Mouse (Mus musculus) liver, embryonic 14.5 days (tissue): Measurements from ENCODE around the gene Cars2. TPM values are rescaled to one million over a fixed set of nuclear protein-coding genes. Genes with fewer than 3 reads are reported as not detected.
"Not testable (repeated sequence)": the region's sequence is repeated elsewhere in the genome, so short reads cannot be mapped to it uniquely, and the experiment has no call there.

Source experiments
- ATAC-seq: fragments of 200-750 bp; cut with Nextera tagmentation; 2 replicates; pipeline ENCODE4 v1.8.0; 2017; ENCODE audit warnings: moderate number of reproducible peaks, mild to moderate bottlenecking, moderate library complexity; ENCODE audit not compliant: insufficient read depth
- DNase-seq, 3 experiments: peaks; one replicate each; pipeline ENCODE4 v3.0.0-alpha.2; 2012 to 2013; ENCODE audit warnings: low read depth in 3 of 3, low spot score in 3 of 3
- H3K27ac ChIP-seq: fragments of 300-500 bp; sonication (generic); 2 replicates; pipeline ENCODE4 v1.5.1; 2014; ENCODE audit warnings: moderate library complexity, mild to moderate bottlenecking, control low read depth, inconsistent platforms
- H3K27me3 ChIP-seq: fragments of 300-500 bp; sonication (generic); 2 replicates; pipeline ENCODE4 v1.6.1; 2014; ENCODE audit warnings: mild to moderate bottlenecking, low read length, moderate library complexity; ENCODE audit not compliant: control insufficient read depth, insufficient read depth
- H3K36me3 ChIP-seq: fragments of 300-500 bp; sonication (generic); replicated peaks from 2 replicates; pipeline ENCODE4 v1.6.1; 2014; ENCODE audit warnings: low read depth; ENCODE audit not compliant: control insufficient read depth, insufficient read depth
- H3K4me1 ChIP-seq, 2 experiments: fragments of 200-500 bp in 1 of 2; fragments of 300-500 bp in 1 of 2; sonication (generic) in 1 of 2; replicated peaks; 2 replicates each; pipeline ENCODE4 v1.6.1; 2012 to 2014; ENCODE audit warnings: antibody characterized with exemption in 1 of 2, inconsistent platforms in 1 of 2, low read length in 1 of 2; ENCODE audit not compliant: control insufficient read depth in 2 of 2, insufficient read depth in 2 of 2
- H3K4me2 ChIP-seq: fragments of 300-500 bp; sonication (generic); 2 replicates; pipeline ENCODE4 v1.6.1; 2014; ENCODE audit warnings: low read depth, mild to moderate bottlenecking, control low read depth, moderate library complexity
- H3K4me3 ChIP-seq, 2 experiments: fragments of 200-500 bp in 1 of 2; fragments of 300-500 bp in 1 of 2; sonication (generic) in 1 of 2; 2 replicates each; pipeline ENCODE4 v1.5.1; 2012 to 2014; ENCODE audit warnings: low read depth in 2 of 2, low read length in 2 of 2, mild to moderate bottlenecking in 2 of 2, control low read depth in 1 of 2, inconsistent platforms in 1 of 2, moderate library complexity in 1 of 2; ENCODE audit not compliant: insufficient read depth in 1 of 2
- H3K9ac ChIP-seq: fragments of 300-500 bp; sonication (generic); replicated peaks from 2 replicates; pipeline ENCODE4 v1.6.1; 2014; ENCODE audit warnings: mild to moderate bottlenecking, control low read depth, moderate library complexity
- H3K9me3 ChIP-seq: fragments of 300-500 bp; sonication (generic); 2 replicates; pipeline ENCODE4 v1.6.1; 2016; ENCODE audit warnings: low read length, mixed read lengths; ENCODE audit not compliant: control insufficient read depth
- CTCF ChIP-seq: IDR thresholded peaks from 2 replicates; pipeline ENCODE4 v1.5.1; 2016; ENCODE audit warnings: antibody characterized with exemption, low read depth, control low read depth
- EP300 ChIP-seq: IDR thresholded peaks from 2 replicates; pipeline ENCODE4 v1.6.1; 2016; ENCODE audit warnings: antibody characterized with exemption, low read depth
- WGBS: fragments of 180-500 bp; shearing (Covaris S2); extraction: QIAGEN DNeasy Blood & Tissue Kit; methylation state at CpG from one replicate; pipeline ENCODE4 v1.1.7; 2014; ENCODE audit not compliant: insufficient replicate concordance; 5-methylcytosine and 5-hydroxymethylcytosine counted together
- polyA plus RNA-seq, 2 experiments: library from polyadenylated mRNA; depleted of rRNA in 1 of 2; stranded (reverse) in 1 of 2; unstranded in 1 of 2; fragments of >200 nt; fragmentation: Nextera tagmentation in 1 of 2; extraction: Ambion mirVana in 1 of 2; gene quantifications; 2 replicates each; pipeline versions ENCODE4 v1.2.1 to v1.2.3; 2012 to 2014

Cars2 gene
- polyA plus RNA-seq, 2 experiments: 15.5 to 18.2 TPM

GRCm38 (mm10) chr8:11556691-11557423 is 6.3 kb upstream of the Cars2 start:
- H3K27me3 ChIP-seq: no peaks in the 10 kb centered on the region
- peak overlapping the region; percentile 96 to 99 for H3K4me3 ChIP-seq
- H3K36me3 ChIP-seq: peaks cover 7% of the 10 kb centered on the region
- H3K27ac ChIP-seq: peak overlapping the region; percentile 86
- ATAC-seq (no peak), DNase-seq (peak in 1 of 3 experiments; percentile 30)
- peaks cover 20 to 24% of the 10 kb centered on the region in 2 experiments for H3K4me1 ChIP-seq
- WGBS: under 1% methylated on average over 85 of the region's 85 CpGs
- H3K9me3 ChIP-seq: no peaks in the 10 kb centered on the region
- peak overlapping the region; percentile 91 for H3K4me2 ChIP-seq
- peak overlapping the region; percentile 78 for H3K9ac ChIP-seq
- TF ChIP-seq CTCF (no peak), EP300 (no peak)

- Histone ChIP-seq H3K4me2 (peak overlapping the region; percentile 91), H3K27me3 (no peaks in the 10 kb centered on the region), H3K9ac (peak overlapping the region; percentile 84), H3K4me1 (peaks cover 22 to 28% of the 10 kb centered on the region in 2 experiments), H3K36me3 (no peaks in the 10 kb centered on the region), H3K27ac (peak overlapping the region; percentile 86), H3K4me3 (peak overlapping the region; percentile 96 to 99), H3K9me3 (no peaks in the 10 kb centered on the region)
- peak; percentile 75 for ATAC-seq
- no peak for TF ChIP-seq CTCF
- peak; percentile 15; the same call in 1 of the 2 replicates for TF ChIP-seq EP300
- WGBS: under 1% methylated on average over 95 of the region's 103 CpGs
- peak; percentile 98 to 99 (median 98) for DNase-seq
These were observed 5.4 kb upstream of the Cars2 start for GRCm38 (mm10) chr8:11555720-11556591.

DNA sequence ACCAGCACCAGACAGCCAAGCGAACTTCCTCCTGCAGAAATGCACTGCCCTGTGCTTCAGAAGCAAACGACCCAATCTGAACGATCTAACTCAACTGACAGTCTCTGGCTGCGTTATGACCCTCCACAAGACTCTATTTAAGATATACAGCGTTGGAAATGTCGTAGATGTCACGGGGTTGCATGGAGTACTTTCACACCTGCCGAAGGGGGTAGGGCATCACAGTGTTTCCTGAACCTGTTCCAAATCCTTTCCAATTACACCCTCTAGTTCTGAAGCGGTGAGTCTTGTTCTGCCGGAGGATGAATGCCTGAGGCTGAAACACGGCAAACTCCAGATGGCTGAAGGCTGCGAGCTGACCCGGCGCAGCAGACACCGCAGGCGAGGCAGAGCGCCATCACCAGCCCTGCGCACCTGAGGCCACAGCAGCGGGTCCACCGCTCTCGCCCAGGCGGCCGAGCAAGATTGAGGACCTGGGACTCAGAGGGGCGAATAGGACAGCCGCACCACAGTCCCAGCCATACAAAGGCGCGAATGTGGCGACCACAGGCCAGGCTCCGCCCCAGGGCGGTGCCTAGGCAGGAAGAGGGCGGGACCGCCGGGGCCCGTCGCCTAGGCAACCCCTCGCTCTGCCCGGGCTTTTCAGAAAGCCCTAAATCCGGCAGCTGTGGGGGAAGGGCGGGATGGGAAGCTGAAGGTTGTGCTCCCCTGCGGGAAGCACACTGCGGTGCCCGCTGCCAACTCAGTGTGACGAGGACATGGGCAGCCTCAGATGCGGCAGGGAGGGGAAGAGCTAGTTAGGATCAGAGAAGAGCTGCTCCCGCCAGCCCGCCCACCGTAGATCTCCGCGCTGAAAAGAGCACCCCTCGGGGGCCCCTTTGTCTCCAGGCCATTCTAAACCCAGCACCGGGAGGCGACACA is 4.5 kb upstream of the Cars2 start, which contains the start of gene Ing1:
Ing1 (plus strand) TSS at position 773 of the 921 bp plus-strand sequence.
- H3K4me2 ChIP-seq: peak within 1 kb of the TSS; percentile 91
- H3K9me3 ChIP-seq: no peaks in the 10 kb centered on the region
- DNase-seq: peak; percentile 86 to 89 (median 87)
- TF ChIP-seq EP300 (peak; percentile 21; the same call in 1 of the 2 replicates), CTCF (0 out of 2 replicates have a peak, but pooled peaks have one; percentile 5)
- peak within 1 kb of the TSS; percentile 95 for H3K9ac ChIP-seq
- H3K27me3 ChIP-seq: no peaks in the 10 kb centered on the region
- H3K27ac ChIP-seq: peak within 1 kb of the TSS; percentile 86
- WGBS: under 1% methylated on average over 52 of the region's 52 CpGs
- H3K36me3 ChIP-seq: no peaks in the 10 kb centered on the region
- H3K4me3 ChIP-seq: peak within 1 kb of the TSS; percentile 96 to 99
- H3K4me1 ChIP-seq: peaks cover 24 to 29% of the 10 kb centered on the region in 2 experiments
- peak; percentile 62 for ATAC-seq

DNA sequence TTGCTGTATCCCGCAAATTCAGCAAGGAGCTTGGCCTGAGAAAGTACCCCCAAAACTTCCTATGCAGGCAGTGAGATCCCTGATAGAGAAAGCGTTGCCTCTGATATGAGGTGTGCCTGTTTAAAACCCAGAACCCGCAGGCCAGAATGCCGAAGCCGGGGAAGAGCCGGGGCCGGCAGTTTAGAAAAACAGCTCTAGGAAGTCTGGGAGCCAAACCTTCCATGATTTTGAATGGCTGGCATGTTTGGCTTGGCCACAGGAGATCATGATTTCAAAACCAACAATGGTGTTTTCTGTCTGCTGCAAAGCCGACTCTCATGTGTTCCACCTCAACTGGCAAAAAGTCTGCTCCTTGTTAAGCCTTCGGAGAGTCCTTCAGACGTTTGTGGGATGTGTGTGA is 1.8 kb upstream of the Cars2 start:
- ATAC-seq (no peak), DNase-seq (no peak)
- H3K4me3 ChIP-seq: no peak overlapping the region
- 79% methylated on average over 10 of the region's 10 CpGs for WGBS
- H3K36me3 ChIP-seq: no peaks in the 10 kb centered on the region
- no peak for TF ChIP-seq EP300
- no peak for TF ChIP-seq CTCF
- H3K9me3 ChIP-seq: no peaks in the 10 kb centered on the region
- H3K27ac ChIP-seq: no peak overlapping the region
- H3K4me2 ChIP-seq: no peak overlapping the region
- peaks cover 17 to 20% of the 10 kb centered on the region in 2 experiments for H3K4me1 ChIP-seq
- no peak overlapping the region for H3K9ac ChIP-seq
- no peaks in the 10 kb centered on the region for H3K27me3 ChIP-seq

- H3K27ac ChIP-seq, H3K9me3 ChIP-seq, ATAC-seq, H3K27me3 ChIP-seq, H3K4me2 ChIP-seq, H3K9ac ChIP-seq, H3K36me3 ChIP-seq, H3K4me3 ChIP-seq, DNase-seq: not testable (repeated sequence)
- H3K4me1 ChIP-seq: peaks cover 17 to 20% of the 10 kb centered on the region in 2 experiments
- 65% methylated on average over 3 of the region's 4 CpGs for WGBS
These were observed 914 bp upstream of the Cars2 start for GRCm38 (mm10) chr8:11551497-11551896.
